8 mouse cellular contexts compared by ENCODE assay signal in the genomic region with DNA sequence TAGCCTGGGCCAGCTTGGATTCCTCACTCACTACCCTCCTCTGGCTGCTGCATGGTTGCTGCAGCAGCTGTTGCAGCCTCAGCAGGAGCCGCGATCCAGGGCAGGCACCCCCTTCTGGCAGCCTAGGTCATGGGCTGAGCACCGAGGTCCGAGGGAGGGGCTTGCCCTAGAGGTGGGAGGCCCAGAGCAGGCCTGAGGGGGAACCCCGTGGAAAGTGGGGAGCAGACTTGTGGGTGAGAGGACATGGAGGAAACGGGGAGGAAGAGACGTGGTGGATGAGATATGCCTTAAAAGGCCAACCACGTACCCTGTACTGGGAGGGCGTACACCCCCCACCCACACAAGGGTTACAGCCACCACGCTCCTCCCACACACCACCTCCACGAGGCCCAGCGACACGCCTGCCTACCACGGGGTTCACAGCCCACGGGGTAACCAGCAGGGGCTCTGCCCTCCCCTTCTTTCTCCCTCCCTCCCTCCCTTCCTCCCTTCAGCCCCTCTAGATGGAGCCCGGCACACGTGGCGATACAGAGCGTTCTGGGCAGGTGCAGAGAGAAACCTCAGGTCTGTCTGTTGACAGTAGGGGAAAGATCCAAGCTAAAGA.
A peak's percentile ranks its signal among the peaks of the same experiment; 100 is the strongest.
DNase-seq lines count a peak whose midpoint lies in the region; ATAC-seq lines count a peak whose summit lies in the region.

No protein-coding gene starts in this region.

- peak overlapping the region; percentile 26 for H3K4me2 ChIP-seq in kidney, embryonic 16.5 days (replicated peaks; ENCODE audit: low read depth, low read length)
- H3K4me2 ChIP-seq in hindbrain, embryonic 12.5 days (replicated peaks), result peak overlapping the region; percentile 35

- WGBS in kidney, embryonic 16.5 days, result 13% methylated on average over 19 of the region's 19 CpGs
- 12% methylated on average over 17 of the region's 19 CpGs for WGBS in hindbrain, embryonic 12.5 days

- peak overlapping the region; percentile 20; the same call in 1 of the 2 replicates for H3K9ac ChIP-seq in kidney, embryonic 16.5 days (replicated peaks; ENCODE audit: low read length)
- peak overlapping the region; percentile 25; the same call in 1 of the 2 replicates for H3K9ac ChIP-seq in hindbrain, embryonic 12.5 days

- no peak overlapping the region for H3K4me3 ChIP-seq in kidney, embryonic 16.5 days (ENCODE audit: low read length)
- no peak overlapping the region for H3K4me3 ChIP-seq in hindbrain, embryonic 12.5 days

- no peaks in the 10 kb centered on the region for H3K9me3 ChIP-seq in kidney, embryonic 16.5 days (ENCODE audit: low read length)
- H3K9me3 ChIP-seq in hindbrain, embryonic 12.5 days (replicated peaks), result no peaks in the 10 kb centered on the region

- H3K4me1 ChIP-seq in kidney, embryonic 16.5 days (ENCODE audit: insufficient read depth, low read length), result peaks cover 30% of the 10 kb centered on the region
- H3K4me1 ChIP-seq in hindbrain, embryonic 12.5 days, result peaks cover 15% of the 10 kb centered on the region

- peaks cover 31% of the 10 kb centered on the region for H3K36me3 ChIP-seq in kidney, embryonic 16.5 days (ENCODE audit: insufficient read depth, low read length)
- H3K36me3 ChIP-seq in hindbrain, embryonic 12.5 days, result peaks cover 18% of the 10 kb centered on the region

- peak; percentile 50 for ATAC-seq in kidney, embryonic 16.5 days (ENCODE audit: low FRiP score, low TSS enrichment)
- peak; percentile 59 for ATAC-seq in hindbrain, embryonic 12.5 days (ENCODE audit: low FRiP score)

- no peak for DNase-seq in kidney, postnatal 14 days
- peak; percentile 75 for DNase-seq in embryo, embryonic 10 days (ENCODE audit: low spot score)
- DNase-seq in lung, postnatal 4 days, result peak; percentile 64 to 65
- peak; percentile 69 to 70 for DNase-seq in spleen, postnatal 36 days (ENCODE audit: low spot score in 2 of 2)
- no peak for DNase-seq in layer of hippocampus, adult 9-11 months
- no peak for DNase-seq in urinary bladder, adult 18-20 months (ENCODE audit: low spot score in 2 of 2)

- H3K27me3 ChIP-seq in kidney, embryonic 16.5 days (ENCODE audit: insufficient read depth, low read length), result no peaks in the 10 kb centered on the region
- no peaks in the 10 kb centered on the region for H3K27me3 ChIP-seq in hindbrain, embryonic 12.5 days

- peak overlapping the region; percentile 59 for H3K27ac ChIP-seq in kidney, embryonic 16.5 days (ENCODE audit: low read length)
- 0 out of 2 replicates have a peak overlapping the region, but pooled peaks have one; percentile 3 for H3K27ac ChIP-seq in hindbrain, embryonic 12.5 days

Comparison
In these comparisons a context has a peak if more than half of its experiments do, and no peak if none do; other contexts are left out.
1. DNase-seq: peak in embryo, embryonic 10 days (single experiment), lung, postnatal 4 days (2 of 2) and spleen, postnatal 36 days (2 of 2); none in kidney, postnatal 14 days (single experiment), layer of hippocampus, adult 9-11 months (single experiment) and urinary bladder, adult 18-20 months (0 of 2).